Mouse (Mus musculus): ENCODE measurements at regions not wholly inside any gene's neighbourhood (a gene's known extent, or its start where the extent isn't known, plus 50 kb on each side); places are given as distances from the start of the nearest gene placed in this dataset.

DNA sequence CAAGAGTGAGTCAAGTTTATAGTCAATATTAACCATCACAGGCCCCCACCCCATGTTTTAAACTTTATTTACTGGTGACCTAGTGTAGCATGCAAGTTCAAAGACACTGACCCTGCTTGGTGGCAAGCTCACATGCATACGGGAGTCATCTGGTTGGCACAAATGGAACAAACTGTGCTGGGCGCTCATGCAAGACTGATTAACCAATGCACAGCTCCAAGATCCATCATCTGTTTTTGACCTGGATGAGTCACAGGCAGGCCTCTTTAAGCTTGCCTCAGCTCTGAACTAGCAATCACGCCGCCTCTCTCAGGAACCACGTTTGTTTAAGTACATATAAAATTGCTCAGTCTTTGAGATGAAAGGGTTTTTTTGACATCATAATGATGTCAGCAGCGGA, 313.1 kb downstream of the Irs2 start:
- H3K4me3 ChIP-seq (ENCODE audit: low read depth, low read length), result no peak overlapping the region
- H3K4me1 ChIP-seq (ENCODE audit: control insufficient read depth, insufficient read depth, low read length), result no peaks in the 10 kb centered on the region
- H3K9ac ChIP-seq (ENCODE audit: low read depth, poor library complexity, severe bottlenecking), result no peak overlapping the region
- H3K27ac ChIP-seq (ENCODE audit: insufficient read depth, low read length), result no peak overlapping the region
- no peaks in the 10 kb centered on the region; the same call in 1 of the 2 replicates for H3K27me3 ChIP-seq (ENCODE audit: control insufficient read depth, insufficient read depth, low read length, poor library complexity, severe bottlenecking)
- no peaks in the 10 kb centered on the region; the same call in 1 of the 2 replicates for H3K9me3 ChIP-seq (replicated peaks; ENCODE audit: control insufficient read depth, insufficient read depth, low read length, poor library complexity, severe bottlenecking)
- H3K36me3 ChIP-seq (ENCODE audit: control insufficient read depth, insufficient read depth, low read length, poor library complexity, severe bottlenecking), result no peaks in the 10 kb centered on the region
- TF ChIP-seq CTCF (IDR thresholded peaks at IDR 0.05; ENCODE audit: low read depth, low read length) (no peak), POLR2A (IDR thresholded peaks at IDR 0.05; ENCODE audit: insufficient read depth, low read length) (no peak), EP300 (IDR thresholded peaks at IDR 0.05; ENCODE audit: insufficient read depth, low read depth, low read length) (no peak)

DNA sequence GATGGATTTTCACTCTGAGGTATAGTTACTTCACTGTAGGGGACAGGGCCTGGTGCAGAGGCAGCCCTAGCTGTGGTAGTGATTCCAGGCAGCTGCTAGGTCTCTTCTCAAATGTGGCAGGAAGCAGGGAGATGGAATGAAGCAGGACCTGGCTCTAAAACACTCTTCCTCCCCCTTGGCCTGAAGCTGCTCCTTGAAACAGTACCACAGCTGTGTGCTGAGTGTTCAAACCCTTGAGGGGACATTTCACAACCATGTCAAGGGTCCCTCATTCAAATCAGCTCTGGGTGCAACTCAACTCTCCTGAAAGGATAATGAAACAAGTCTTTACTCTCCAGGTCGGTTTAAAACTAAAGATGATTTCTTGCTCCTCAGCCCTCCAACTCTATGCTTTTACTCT, 317.6 kb downstream of the Irs2 start:
- no peak for TF ChIP-seq CTCF (IDR thresholded peaks at IDR 0.05; ENCODE audit: low read depth, low read length)
- no peak for TF ChIP-seq POLR2A (IDR thresholded peaks at IDR 0.05; ENCODE audit: insufficient read depth, low read length)
- no peak for TF ChIP-seq EP300 (IDR thresholded peaks at IDR 0.05; ENCODE audit: insufficient read depth, low read depth, low read length)
- 0 out of 2 replicates have a peak, but pooled peaks cover 4% of the 10 kb centered on the region for H3K9me3 ChIP-seq (replicated peaks; ENCODE audit: control insufficient read depth, insufficient read depth, low read length, poor library complexity, severe bottlenecking)
- H3K4me3 ChIP-seq (ENCODE audit: low read depth, low read length), result no peak overlapping the region
- H3K4me1 ChIP-seq (ENCODE audit: control insufficient read depth, insufficient read depth, low read length), result no peaks in the 10 kb centered on the region
- no peak overlapping the region for H3K27ac ChIP-seq (ENCODE audit: insufficient read depth, low read length)
- H3K27me3 ChIP-seq (ENCODE audit: control insufficient read depth, insufficient read depth, low read length, poor library complexity, severe bottlenecking), result no peaks in the 10 kb centered on the region
- no peaks in the 10 kb centered on the region for H3K36me3 ChIP-seq (ENCODE audit: control insufficient read depth, insufficient read depth, low read length, poor library complexity, severe bottlenecking)
- H3K9ac ChIP-seq (ENCODE audit: low read depth, poor library complexity, severe bottlenecking), result no peak overlapping the region

DNA sequence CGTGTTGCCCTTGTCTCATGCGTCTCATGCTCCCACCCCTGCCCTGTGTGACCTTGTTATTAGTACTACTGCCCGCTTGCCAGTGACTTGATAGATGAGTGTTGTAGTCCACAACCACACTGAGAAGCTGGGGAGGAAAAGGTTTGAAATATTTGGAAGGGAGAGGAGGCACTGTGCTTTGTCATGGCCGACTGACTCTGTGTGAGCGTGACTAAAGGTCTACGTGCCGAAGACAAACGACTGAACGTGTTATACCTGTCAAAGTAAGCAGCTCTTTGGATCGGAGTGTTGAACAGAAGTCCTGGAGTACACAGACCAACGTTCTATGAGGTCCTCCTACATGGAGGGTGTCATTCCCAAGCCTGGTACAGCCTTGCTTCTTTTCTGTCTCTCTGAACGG, 318.4 kb downstream of the Irs2 start:
- Histone ChIP-seq H3K36me3 (ENCODE audit: control insufficient read depth, insufficient read depth, low read length, poor library complexity, severe bottlenecking) (no peaks in the 10 kb centered on the region), H3K9ac (ENCODE audit: low read depth, poor library complexity, severe bottlenecking) (no peak overlapping the region), H3K9me3 (replicated peaks; ENCODE audit: control insufficient read depth, insufficient read depth, low read length, poor library complexity, severe bottlenecking) (0 out of 2 replicates have a peak, but pooled peaks cover 4% of the 10 kb centered on the region), H3K4me1 (ENCODE audit: control insufficient read depth, insufficient read depth, low read length) (no peaks in the 10 kb centered on the region), H3K27me3 (ENCODE audit: control insufficient read depth, insufficient read depth, low read length, poor library complexity, severe bottlenecking) (no peaks in the 10 kb centered on the region), H3K4me3 (ENCODE audit: low read depth, low read length) (no peak overlapping the region), H3K27ac (ENCODE audit: insufficient read depth, low read length) (no peak overlapping the region)
- no peak for TF ChIP-seq POLR2A (IDR thresholded peaks at IDR 0.05; ENCODE audit: insufficient read depth, low read length)
- TF ChIP-seq CTCF (IDR thresholded peaks at IDR 0.05; ENCODE audit: low read depth, low read length), result no peak
- TF ChIP-seq EP300 (IDR thresholded peaks at IDR 0.05; ENCODE audit: insufficient read depth, low read depth, low read length), result no peak

DNA sequence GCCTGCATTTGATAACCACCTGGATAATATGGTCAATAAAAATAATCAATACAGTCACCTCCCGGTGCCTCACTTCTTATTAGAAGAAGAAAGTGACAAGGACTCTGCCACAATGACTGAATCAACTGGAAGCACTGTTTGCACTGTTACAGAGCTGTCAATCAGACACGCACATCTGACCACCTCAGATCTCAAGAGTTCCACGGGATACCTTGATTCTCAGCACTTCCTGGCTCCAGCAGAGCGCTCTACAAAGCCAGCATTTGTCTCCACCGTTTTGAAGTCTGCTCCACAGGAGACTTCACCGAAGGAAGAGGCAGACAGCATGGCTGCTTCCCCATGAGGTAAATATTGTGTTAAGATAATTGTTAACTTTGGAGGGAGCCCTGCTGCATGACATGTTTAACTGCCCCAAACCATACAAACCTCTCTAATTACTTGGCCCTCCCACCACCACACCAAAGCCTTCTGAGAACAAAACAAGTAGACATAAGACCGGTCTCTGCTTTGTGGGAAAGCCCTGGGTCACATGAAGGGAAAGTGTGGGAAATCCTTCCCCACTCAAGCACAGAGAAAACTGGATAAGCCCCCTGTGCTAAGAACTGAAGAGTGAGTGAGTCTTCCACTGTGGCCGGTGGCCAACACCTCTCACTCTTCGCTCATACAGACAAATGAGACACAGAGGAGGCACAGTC, 320.2 kb downstream of the Irs2 start:
- no peak overlapping the region for H3K27ac ChIP-seq (ENCODE audit: insufficient read depth, low read length)
- H3K4me3 ChIP-seq (ENCODE audit: low read depth, low read length), result no peak overlapping the region
- 0 out of 2 replicates have a peak, but pooled peaks cover 4% of the 10 kb centered on the region for H3K9me3 ChIP-seq (replicated peaks; ENCODE audit: control insufficient read depth, insufficient read depth, low read length, poor library complexity, severe bottlenecking)
- no peaks in the 10 kb centered on the region for H3K36me3 ChIP-seq (ENCODE audit: control insufficient read depth, insufficient read depth, low read length, poor library complexity, severe bottlenecking)
- H3K4me1 ChIP-seq (ENCODE audit: control insufficient read depth, insufficient read depth, low read length), result no peaks in the 10 kb centered on the region
- no peak for TF ChIP-seq CTCF (IDR thresholded peaks at IDR 0.05; ENCODE audit: low read depth, low read length)
- TF ChIP-seq EP300 (IDR thresholded peaks at IDR 0.05; ENCODE audit: insufficient read depth, low read depth, low read length), result no peak
- no peak for TF ChIP-seq POLR2A (IDR thresholded peaks at IDR 0.05; ENCODE audit: insufficient read depth, low read length)
- no peak overlapping the region for H3K9ac ChIP-seq (ENCODE audit: low read depth, poor library complexity, severe bottlenecking)
- H3K27me3 ChIP-seq (ENCODE audit: control insufficient read depth, insufficient read depth, low read length, poor library complexity, severe bottlenecking), result no peaks in the 10 kb centered on the region
